Mouse (Mus musculus) intestine, embryonic 14.5 days (tissue): ENCODE measurements around the gene Celf2. TPM values are rescaled to one million over a fixed set of nuclear protein-coding genes. Genes with fewer than 3 reads are reported as not detected.

Experiments used
- ATAC-seq: fragments of 200-750 bp; cut with Nextera tagmentation; replicated peaks from 2 replicates; pipeline ENCODE4 v1.8.0; 2017; ENCODE audit warnings: low read depth, moderate number of reproducible peaks, moderate TSS enrichment, moderate library complexity; ENCODE audit not compliant: low FRiP score, low TSS enrichment
- DNase-seq: peaks from one replicate; pipeline ENCODE4 v3.0.0-alpha.2; 2018; ENCODE audit warnings: low spot score
- H3K27ac ChIP-seq: fragments of 300-500 bp; sonication (generic); 2 replicates; pipeline ENCODE4 v1.5.1; 2014; ENCODE audit warnings: low read depth, mild to moderate bottlenecking, control low read depth
- H3K27me3 ChIP-seq: fragments of 300-500 bp; sonication (generic); replicated peaks from 2 replicates; pipeline ENCODE4 v1.6.1; 2014; ENCODE audit warnings: low read length, control low read depth; ENCODE audit not compliant: control insufficient read depth, insufficient read depth
- H3K36me3 ChIP-seq: fragments of 300-500 bp; sonication (generic); 2 replicates; pipeline ENCODE4 v1.6.1; 2014; ENCODE audit warnings: low read length, control low read depth; ENCODE audit not compliant: control insufficient read depth, insufficient read depth
- H3K4me1 ChIP-seq: fragments of 300-500 bp; sonication (generic); replicated peaks from 2 replicates; pipeline ENCODE4 v1.6.1; 2014; ENCODE audit warnings: low read length, control low read depth, mixed read lengths; ENCODE audit not compliant: control insufficient read depth, insufficient read depth
- H3K4me2 ChIP-seq: fragments of 300-500 bp; sonication (generic); 2 replicates; pipeline ENCODE4 v1.6.1; 2014; ENCODE audit warnings: low read length
- H3K4me3 ChIP-seq: fragments of 300-500 bp; sonication (generic); 2 replicates; pipeline ENCODE4 v1.5.1; 2014; ENCODE audit warnings: low read depth, low read length, control low read depth, mixed read lengths
- H3K9ac ChIP-seq: fragments of 300-500 bp; sonication (generic); 2 replicates; pipeline ENCODE4 v1.6.1; 2014; ENCODE audit warnings: mild to moderate bottlenecking, low read length
- H3K9me3 ChIP-seq: fragments of 300-500 bp; sonication (generic); 2 replicates; pipeline ENCODE4 v1.6.1; 2016; ENCODE audit warnings: low read length, control low read depth; ENCODE audit not compliant: control insufficient read depth
- WGBS: fragments of 180-500 bp; shearing (Covaris S2); extraction: QIAGEN DNeasy Blood & Tissue Kit; methylation state at CpG from one replicate; pipeline ENCODE4 v1.1.7; 2014; 5-methylcytosine and 5-hydroxymethylcytosine counted together
- polyA plus RNA-seq: library from polyadenylated mRNA; unstranded; fragments of >200 nt; fragmentation: Nextera tagmentation; extraction: Ambion mirVana; gene quantifications from 2 replicates; pipeline ENCODE4 v1.2.1, GENCODE M21; 2014

The Celf2 gene
- polyA plus RNA-seq, 1 experiment from 2014 or later = 53.5 TPM

DNA sequence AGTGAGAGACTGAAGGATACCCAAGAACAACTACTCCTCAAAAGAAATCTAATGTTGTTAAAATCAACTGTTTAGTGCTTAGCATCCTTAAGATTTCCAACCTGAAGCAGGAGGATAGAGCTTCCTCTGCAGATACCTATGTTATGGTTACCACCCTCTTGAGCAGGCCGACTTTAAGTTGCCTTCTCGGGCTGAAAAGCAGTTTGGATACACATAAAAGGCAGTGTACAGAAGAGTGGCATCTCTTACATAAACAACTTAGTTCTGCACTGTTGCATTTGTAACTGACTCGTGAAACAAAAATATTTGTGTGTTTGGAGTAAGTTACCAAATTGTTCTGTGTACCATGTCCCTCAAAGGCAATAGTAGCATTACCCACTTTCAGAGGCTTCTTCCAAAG is 435.6 kb downstream of the Celf2 start:
- Histone ChIP-seq H3K36me3 (no peaks in the 10 kb centered on the region), H3K9ac (no peak overlapping the region), H3K9me3 (peaks cover 18% of the 10 kb centered on the region), H3K4me2 (no peak overlapping the region), H3K4me1 (0 out of 2 replicates have a peak, but pooled peaks cover 2% of the 10 kb centered on the region), H3K4me3 (no peak overlapping the region), H3K27ac (no peak overlapping the region), H3K27me3 (no peaks in the 10 kb centered on the region)
- DNase-seq (no peak), ATAC-seq (no peak)
- WGBS = 51% methylated on average over 3 of the region's 3 CpGs

DNA sequence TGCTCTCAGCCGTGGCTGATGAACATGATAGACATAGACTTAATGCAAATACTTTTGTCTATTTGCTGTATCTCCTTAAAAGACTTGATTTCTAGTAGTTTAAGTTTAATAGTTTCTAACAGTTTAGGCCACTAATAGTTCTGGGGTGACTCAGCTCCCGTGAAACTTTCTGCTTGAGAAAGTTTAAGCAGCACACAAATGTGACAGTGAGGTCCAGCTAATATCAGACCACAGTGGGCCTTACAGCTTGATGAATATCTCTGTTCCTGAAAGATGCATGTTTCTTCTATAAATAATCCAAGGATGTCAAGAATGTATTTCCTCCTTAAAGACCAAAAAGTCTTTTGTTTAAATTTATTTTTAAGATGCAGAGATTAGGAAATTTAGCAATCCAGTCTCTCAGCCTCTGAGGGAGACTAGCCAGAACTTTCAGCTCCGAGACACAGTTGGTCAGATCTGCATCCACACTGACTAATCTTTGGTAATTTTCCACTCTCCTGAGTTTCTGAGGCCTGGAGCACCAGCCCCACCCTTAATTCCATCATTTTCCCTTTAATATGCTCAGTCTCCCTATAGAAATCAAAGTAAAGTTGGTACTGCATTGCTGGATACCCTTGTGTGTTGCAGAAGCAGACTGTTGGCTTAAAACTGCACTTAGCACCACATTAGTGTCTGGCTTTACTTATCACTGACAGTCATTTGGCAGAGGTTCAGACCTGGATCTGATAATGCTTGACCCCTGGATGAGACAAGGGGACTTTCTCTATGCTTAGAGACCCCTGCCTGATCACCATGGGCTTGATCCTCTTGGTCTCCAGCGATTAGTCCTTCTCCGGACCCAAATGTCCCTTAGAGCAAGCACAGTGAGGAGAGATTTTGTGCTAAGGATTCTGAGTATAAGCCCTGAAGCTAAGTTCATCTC is 436.8 kb downstream of the Celf2 start:
- no peak overlapping the region for H3K4me3 ChIP-seq
- 0 out of 2 replicates have a peak, but pooled peaks cover 2% of the 10 kb centered on the region for H3K4me1 ChIP-seq
- no peaks in the 10 kb centered on the region for H3K36me3 ChIP-seq
- H3K27ac ChIP-seq = peak overlapping the region; percentile 33; the same call in 1 of the 2 replicates
- DNase-seq (no peak), ATAC-seq (no peak)
- WGBS = 69% methylated on average over 5 of the region's 5 CpGs
- no peak overlapping the region for H3K4me2 ChIP-seq
- no peak overlapping the region for H3K9ac ChIP-seq
- peaks cover 16% of the 10 kb centered on the region for H3K9me3 ChIP-seq
- H3K27me3 ChIP-seq = no peaks in the 10 kb centered on the region

DNA sequence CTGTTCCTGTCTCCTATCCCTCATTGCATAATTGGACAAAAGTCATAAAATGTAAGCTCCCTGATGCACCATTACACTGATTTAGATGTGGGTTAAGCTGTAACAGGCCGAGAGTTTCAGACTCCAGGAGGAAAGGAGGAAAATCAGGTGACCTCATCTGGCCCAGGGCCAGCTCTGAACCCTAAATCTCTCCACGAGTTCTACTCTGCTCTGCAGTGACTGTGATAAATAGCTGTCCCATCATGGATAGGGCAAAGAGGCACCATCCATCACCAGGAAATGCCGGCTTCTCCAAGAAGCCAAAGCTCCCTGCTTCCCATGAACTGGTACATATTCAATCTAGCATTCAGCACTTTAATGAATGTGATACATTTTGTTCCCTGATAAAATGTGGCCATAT is 439.9 kb downstream of the Celf2 start:
- H3K9ac ChIP-seq = no peak overlapping the region
- no peak overlapping the region for H3K4me2 ChIP-seq
- no peak for DNase-seq
- H3K4me1 ChIP-seq = 0 out of 2 replicates have a peak, but pooled peaks cover 2% of the 10 kb centered on the region
- H3K9me3 ChIP-seq = no peaks in the 10 kb centered on the region
- no peak overlapping the region for H3K27ac ChIP-seq
- H3K27me3 ChIP-seq = no peaks in the 10 kb centered on the region
- H3K36me3 ChIP-seq = no peaks in the 10 kb centered on the region
- 21% methylated on average over 3 of the region's 3 CpGs for WGBS
- ATAC-seq = no peak
- H3K4me3 ChIP-seq = no peak overlapping the region

DNA sequence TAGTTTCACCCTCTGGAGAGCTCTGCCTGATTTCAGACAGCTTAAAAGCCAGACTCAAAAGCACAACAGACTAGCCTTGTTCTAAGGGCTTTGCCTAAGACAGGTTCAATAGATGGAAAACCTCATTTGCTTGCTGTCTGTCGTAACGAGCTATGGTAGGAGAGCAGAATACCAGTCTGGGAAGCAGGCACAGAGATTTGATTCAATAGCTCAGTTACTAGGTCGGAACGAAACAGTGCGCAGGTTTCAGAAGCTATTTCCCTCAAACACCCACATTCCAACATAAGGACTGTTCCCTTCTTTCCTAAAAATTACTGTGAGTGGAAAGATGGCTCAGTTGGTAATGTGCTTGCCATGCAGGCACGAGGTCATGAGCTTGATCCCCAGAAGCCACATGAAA is 441.1 kb downstream of the Celf2 start:
- WGBS = 89% methylated on average over 6 of the region's 6 CpGs
- H3K4me1 ChIP-seq = peaks cover 10% of the 10 kb centered on the region
- ATAC-seq = no peak
- no peaks in the 10 kb centered on the region for H3K9me3 ChIP-seq
- H3K4me2 ChIP-seq = no peak overlapping the region
- no peak for DNase-seq
- no peaks in the 10 kb centered on the region for H3K27me3 ChIP-seq
- no peak overlapping the region for H3K9ac ChIP-seq
- no peaks in the 10 kb centered on the region for H3K36me3 ChIP-seq
- H3K4me3 ChIP-seq = no peak overlapping the region
- H3K27ac ChIP-seq = no peak overlapping the region

- peak overlapping the region; percentile 18; the same call in 1 of the 2 replicates for H3K27ac ChIP-seq
- peaks cover 12% of the 10 kb centered on the region for H3K4me1 ChIP-seq
- no peak overlapping the region for H3K4me3 ChIP-seq
- no peak overlapping the region for H3K9ac ChIP-seq
- peak overlapping the region; percentile 18; the same call in 1 of the 2 replicates for H3K4me2 ChIP-seq
- DNase-seq (no peak), ATAC-seq (no peak)
- no peaks in the 10 kb centered on the region for H3K36me3 ChIP-seq
- no peaks in the 10 kb centered on the region for H3K9me3 ChIP-seq
- 43% methylated on average over 12 of the region's 12 CpGs for WGBS
- no peaks in the 10 kb centered on the region for H3K27me3 ChIP-seq
Measured at GRCm38 (mm10) chr2:7063574-7064192, 445.7 kb downstream of the Celf2 start.

DNA sequence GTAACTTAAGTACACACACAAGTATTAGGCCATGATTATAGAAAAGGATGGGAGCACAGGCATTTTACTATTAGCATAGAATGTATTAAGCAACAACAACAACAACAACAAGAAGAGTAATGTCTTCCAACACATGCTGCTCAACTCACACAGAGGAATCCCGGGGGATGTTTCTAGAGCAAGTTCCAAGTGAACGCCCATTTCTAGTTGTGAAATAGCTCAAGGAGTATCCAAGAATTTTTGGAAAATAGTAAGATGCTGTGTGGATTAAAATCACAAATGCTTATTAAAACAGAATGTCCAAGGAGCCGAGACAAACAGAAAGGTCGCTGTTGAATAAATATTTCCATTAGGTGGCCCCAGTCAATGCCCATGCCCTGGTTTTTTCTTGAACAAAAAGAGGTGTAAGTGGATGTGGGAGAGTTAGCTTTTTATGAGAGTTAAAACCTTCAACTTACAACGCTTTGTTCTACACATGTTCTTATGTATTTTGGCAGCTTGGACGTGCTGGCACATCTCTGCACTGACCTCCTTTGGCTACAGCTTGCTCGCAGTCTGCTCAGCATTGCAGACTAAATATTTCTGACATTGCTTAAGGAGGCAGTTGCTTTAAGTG is 448.8 kb downstream of the Celf2 start:
- ATAC-seq = no peak
- WGBS = 64% methylated on average over 7 of the region's 7 CpGs
- no peak overlapping the region for H3K27ac ChIP-seq
- no peaks in the 10 kb centered on the region for H3K36me3 ChIP-seq
- no peak overlapping the region for H3K4me2 ChIP-seq
- H3K27me3 ChIP-seq = no peaks in the 10 kb centered on the region
- H3K9me3 ChIP-seq = no peaks in the 10 kb centered on the region
- no peak overlapping the region for H3K4me3 ChIP-seq
- no peak overlapping the region for H3K9ac ChIP-seq
- DNase-seq = no peak
- peaks cover 14% of the 10 kb centered on the region for H3K4me1 ChIP-seq

DNA sequence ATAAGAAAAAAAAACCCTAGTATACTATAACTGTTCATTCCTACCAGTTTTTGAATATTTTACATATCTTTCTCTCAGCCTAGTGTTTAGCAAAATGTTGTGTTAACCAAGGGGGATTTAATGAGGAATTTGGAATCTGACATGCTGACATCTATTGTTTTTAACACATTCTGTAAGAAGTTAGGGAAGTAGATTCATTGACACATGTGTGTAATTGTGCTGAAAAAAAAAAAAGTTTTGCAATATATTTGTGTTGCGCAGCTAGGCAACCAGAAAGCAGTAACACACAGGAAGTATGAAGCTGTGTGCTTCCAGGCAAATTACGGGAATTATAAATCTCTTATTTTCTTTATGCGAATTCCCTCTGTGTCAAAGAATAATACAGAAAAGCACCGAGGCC is 453.0 kb downstream of the Celf2 start:
- no peaks in the 10 kb centered on the region for H3K27me3 ChIP-seq
- no peak for ATAC-seq
- no peak overlapping the region for H3K4me3 ChIP-seq
- DNase-seq = no peak
- H3K9me3 ChIP-seq = no peaks in the 10 kb centered on the region
- H3K4me1 ChIP-seq = 0 out of 2 replicates have a peak, but pooled peaks cover 6% of the 10 kb centered on the region
- no peaks in the 10 kb centered on the region for H3K36me3 ChIP-seq
- H3K27ac ChIP-seq = no peak overlapping the region
- no peak overlapping the region for H3K9ac ChIP-seq
- WGBS = 67% methylated on average over 4 of the region's 4 CpGs
- H3K4me2 ChIP-seq = no peak overlapping the region

DNA sequence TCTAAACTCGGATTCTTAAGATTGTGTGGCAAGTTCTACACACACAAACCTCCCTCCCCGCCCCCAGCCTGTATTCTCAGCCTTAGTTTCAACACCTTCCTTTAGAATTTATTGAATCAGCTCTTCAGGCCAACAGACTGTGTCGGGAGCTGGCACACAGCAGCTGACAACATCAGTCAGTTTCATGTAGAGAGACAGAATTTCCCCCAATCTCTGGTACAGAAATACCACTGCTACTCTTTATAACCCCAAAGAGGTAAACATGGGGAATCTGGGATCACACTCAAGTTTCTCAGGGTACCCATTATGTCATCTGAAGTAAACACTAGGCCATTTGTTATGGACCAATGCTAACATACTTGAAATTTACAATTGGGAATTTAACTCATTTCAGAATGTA is 453.4 kb downstream of the Celf2 start:
- WGBS = 40% methylated on average over 3 of the region's 3 CpGs
- Histone ChIP-seq H3K4me1 (0 out of 2 replicates have a peak, but pooled peaks cover 6% of the 10 kb centered on the region), H3K4me2 (no peak overlapping the region), H3K9me3 (no peaks in the 10 kb centered on the region), H3K27me3 (no peaks in the 10 kb centered on the region), H3K4me3 (no peak overlapping the region), H3K36me3 (no peaks in the 10 kb centered on the region), H3K9ac (no peak overlapping the region), H3K27ac (no peak overlapping the region)
- ATAC-seq = no peak
- no peak for DNase-seq
